Mouse (Mus musculus) layer of hippocampus, postnatal 10 days (tissue): ENCODE measurements around the gene Sbk1. TPM values are rescaled to one million over a fixed set of nuclear protein-coding genes. Genes with fewer than 3 reads are reported as not detected.
A peak's percentile ranks its signal among the peaks of the same experiment; 100 is the strongest.

Experiments used
- DNase-seq, 2 experiments: peaks; one replicate each; pipeline ENCODE4 v3.0.0; 2021; ENCODE audit warnings: low spot score in 2 of 2
- long read RNA-seq: library from polyadenylated mRNA; stranded (forward); transcript quantifications from one replicate; pipeline ENCODE4 v2.0.0, GENCODE M21; 2023
- total RNA-seq, 2 experiments: library from RNA; stranded (reverse); gene quantifications; 2 replicates each; pipeline ENCODE4 v1.2.3; 2021

Sbk1 gene
- 100 to 1,000 TPM; 190 to 192 TPM for total RNA-seq
- long read RNA-seq, full-length matches to known transcripts: 128 of 180 reads
- long read RNA-seq, partial matches to known transcripts: 49 of 180 reads
- long read RNA-seq, other reads (novel, unspliced or antisense): 3 of 180 reads

- DNase-seq: peak; percentile 89 to 94
Measured at GRCm38 (mm10) chr7:126271712-126272683, at the start of gene Sbk1. Gene Sbk1, plus strand, starts transcription at chr7:126272619.

DNA sequence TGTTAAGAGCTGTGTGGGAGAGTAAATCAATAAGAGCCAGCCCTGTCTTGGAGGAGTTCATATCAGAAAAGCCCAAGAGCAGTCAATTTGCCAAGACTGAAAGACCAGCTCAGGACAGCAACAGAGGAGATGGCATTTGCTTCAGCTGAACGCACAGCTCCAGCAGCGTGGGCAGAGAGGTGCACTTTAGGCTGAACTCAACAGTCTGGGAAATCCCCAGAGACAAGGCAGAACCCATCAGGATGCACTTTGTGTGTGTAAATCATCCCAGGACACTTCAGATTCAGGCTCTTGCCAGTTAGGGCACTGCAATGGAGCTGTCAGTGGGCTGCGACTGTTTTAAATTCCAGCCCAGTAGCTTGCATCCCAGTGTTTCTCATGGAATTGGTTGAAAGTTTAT lies 49.7 kb upstream of the Sbk1 start:
- DNase-seq: no peak

GRCm38 (mm10) chr7:126226136-126226535 lies 46.3 kb upstream of the Sbk1 start:
- DNase-seq: no peak

- DNase-seq: no peak
Measured at GRCm38 (mm10) chr7:126230357-126231148, 41.9 kb upstream of the Sbk1 start.

GRCm38 (mm10) chr7:126232345-126233071 lies 39.9 kb upstream of the Sbk1 start:
- DNase-seq: no peak

- no peak for DNase-seq
Measured at GRCm38 (mm10) chr7:126234611-126235010, 37.8 kb upstream of the Sbk1 start.

DNA sequence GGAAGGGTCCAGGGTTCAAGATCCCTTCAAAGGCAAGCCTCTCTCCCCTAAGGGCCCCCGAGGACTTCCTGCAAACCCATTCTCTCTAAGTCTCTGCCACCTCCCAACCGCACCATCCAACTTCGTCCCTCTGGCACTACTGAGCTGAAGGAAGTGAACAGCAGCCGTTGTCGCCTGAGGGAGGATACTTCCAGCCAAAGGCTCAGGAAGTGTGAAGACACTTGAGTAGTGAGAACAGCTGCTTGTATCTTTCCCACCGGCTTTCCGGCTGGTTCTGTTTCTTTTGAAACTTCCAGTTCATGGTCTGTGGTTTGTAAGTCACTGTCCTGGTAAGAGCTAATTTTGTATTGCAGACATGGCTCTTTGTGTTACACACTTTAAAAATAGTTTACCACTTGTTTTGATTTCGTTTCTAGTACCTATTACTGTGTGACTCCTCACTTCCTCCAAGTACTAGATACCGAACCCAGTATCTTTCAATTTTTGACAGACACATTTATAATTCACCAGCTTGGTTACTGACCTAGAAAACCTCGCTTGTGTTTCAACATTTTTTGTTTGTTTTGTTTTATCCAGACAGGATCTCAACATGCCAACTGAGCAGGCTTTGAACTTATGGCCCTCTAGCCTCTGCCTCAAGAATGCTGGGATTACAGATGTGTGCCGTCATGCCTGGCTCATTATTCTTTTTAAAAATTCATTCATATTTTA lies 36.2 kb upstream of the Sbk1 start:
- no peak for DNase-seq

DNA sequence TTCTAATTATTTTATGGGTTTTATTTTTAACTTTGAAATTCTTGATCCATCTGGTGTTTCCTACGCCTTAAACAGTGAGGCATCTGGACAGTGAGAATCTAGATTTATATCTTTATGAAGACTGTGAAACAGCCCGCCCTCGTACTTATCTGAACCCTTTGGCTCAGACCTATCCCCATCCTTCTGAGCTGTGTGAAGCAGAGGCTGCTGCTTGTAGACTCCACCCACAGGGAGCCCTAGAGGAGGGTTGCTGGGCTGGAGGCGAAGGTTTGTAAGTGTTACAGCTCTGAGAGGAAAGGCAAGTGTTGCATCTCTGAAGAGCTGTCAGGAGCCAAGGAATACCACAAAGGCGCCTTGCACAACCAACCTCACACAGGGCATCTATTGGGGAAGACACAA lies 35.6 kb upstream of the Sbk1 start:
- no peak for DNase-seq

- DNase-seq: no peak
Measured at GRCm38 (mm10) chr7:126240814-126241360, 31.5 kb upstream of the Sbk1 start.

- DNase-seq: no peak
Measured at GRCm38 (mm10) chr7:126244168-126244750, 28.2 kb upstream of the Sbk1 start.

- DNase-seq: no peak
Measured at GRCm38 (mm10) chr7:126248088-126248487, 24.3 kb upstream of the Sbk1 start.

- no peak for DNase-seq
Measured at GRCm38 (mm10) chr7:126248641-126249141, 23.7 kb upstream of the Sbk1 start.

DNA sequence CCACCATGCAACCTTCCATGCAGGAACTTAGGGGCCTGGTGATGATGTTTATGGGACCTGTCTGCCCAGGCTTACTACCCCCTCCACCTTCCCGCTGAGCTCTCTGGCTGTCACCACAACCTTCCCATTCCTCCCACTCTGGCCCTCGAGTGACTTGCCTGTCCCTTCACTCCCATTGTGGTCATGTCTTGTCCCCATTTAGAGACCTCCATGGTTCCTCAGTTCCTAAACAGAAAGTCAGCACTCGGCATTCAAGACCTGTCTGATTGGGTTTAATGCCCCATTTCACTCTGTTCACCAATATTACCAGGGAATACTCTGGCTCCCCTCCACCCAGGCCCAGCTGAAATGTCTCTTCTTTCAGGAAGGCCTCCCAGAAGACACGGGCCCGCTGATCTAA lies 23.3 kb upstream of the Sbk1 start:
- DNase-seq: no peak

DNA sequence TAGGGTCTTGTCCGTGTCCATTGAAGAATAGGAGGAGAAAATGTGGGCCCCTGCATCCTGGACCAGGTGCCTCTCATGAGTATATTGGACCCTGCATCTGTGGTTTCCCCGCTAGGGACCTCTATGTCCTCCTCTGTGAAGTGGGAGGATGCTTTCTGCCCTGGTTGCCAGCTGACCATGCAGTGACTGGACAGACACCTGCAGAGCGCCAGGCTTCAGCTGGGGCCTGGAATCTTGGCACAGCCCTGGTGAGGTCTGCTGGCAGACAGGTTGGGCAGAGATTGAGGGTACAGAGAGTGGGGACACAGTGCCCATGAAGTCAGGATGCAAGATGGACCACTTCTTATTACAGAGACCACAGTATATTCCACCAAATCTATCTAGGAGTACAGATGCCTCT lies 22.4 kb upstream of the Sbk1 start:
- no peak for DNase-seq

DNA sequence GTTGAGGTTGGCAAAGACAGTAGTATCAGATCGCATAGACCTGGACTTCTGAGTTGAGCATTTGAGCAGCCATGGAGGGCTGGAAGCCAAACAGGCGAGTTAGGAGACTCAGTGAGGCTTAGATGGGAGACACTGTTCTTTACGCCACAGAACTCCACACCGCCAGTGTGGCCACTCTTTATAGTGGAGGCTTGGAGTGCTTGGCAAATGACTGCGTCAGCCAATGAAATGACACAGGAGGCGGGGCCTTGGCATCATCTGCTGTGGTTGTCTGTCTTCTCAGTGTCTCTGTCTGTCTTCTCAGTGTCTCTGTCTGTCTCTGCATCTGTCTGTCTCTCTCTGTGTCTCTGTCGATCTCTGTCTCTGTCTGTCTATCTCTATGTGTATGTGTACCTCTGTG lies 21.9 kb upstream of the Sbk1 start:
- DNase-seq: no peak

GRCm38 (mm10) chr7:126251698-126252097 lies 20.7 kb upstream of the Sbk1 start:
- DNase-seq: no peak

GRCm38 (mm10) chr7:126252230-126252629 lies 20.2 kb upstream of the Sbk1 start:
- DNase-seq: no peak

GRCm38 (mm10) chr7:126260280-126261210 lies 11.9 kb upstream of the Sbk1 start:
- peak; percentile 80 to 83 for DNase-seq

GRCm38 (mm10) chr7:126261823-126262222 lies 10.6 kb upstream of the Sbk1 start:
- DNase-seq: no peak
